Mouse (Mus musculus): ENCODE measurements around the gene Adamts20. TPM values are rescaled to one million over a fixed set of nuclear protein-coding genes. Genes with fewer than 3 reads are reported as not detected.
"Not testable (repeated sequence)": the region's sequence is repeated elsewhere in the genome, so short reads cannot be mapped to it uniquely, and the experiment has no call there.

Adamts20 gene
- polyA plus RNA-seq, 1 experiment, result not detected

GRCm38 (mm10) chr15:94392737-94393136 lies 72.5 kb downstream of the Adamts20 start:
- no peak overlapping the region for H3ac ChIP-seq (ENCODE audit: control insufficient read depth, insufficient read length)
- peaks cover 8% of the 10 kb centered on the region for H3K27me3 ChIP-seq (ENCODE audit: control insufficient read depth, insufficient read depth, insufficient read length)
- H3K79me2 ChIP-seq (ENCODE audit: control insufficient read depth, insufficient read depth), result no peaks in the 10 kb centered on the region
- H3K4me2 ChIP-seq (ENCODE audit: low read depth), result no peak overlapping the region
- TF ChIP-seq USF1 (IDR thresholded peaks at IDR 0.05; ENCODE audit: low read depth) (no peak), E2F4 (IDR thresholded peaks at IDR 0.05; ENCODE audit: insufficient read depth) (no peak), TCF3 (IDR thresholded peaks at IDR 0.05; ENCODE audit: insufficient read length, low read depth) (no peak), POLR2A (IDR thresholded peaks at IDR 0.05; ENCODE audit: insufficient read length, low read depth) (no peak), MAX (IDR thresholded peaks at IDR 0.05; ENCODE audit: low read depth) (no peak), SRF (IDR thresholded peaks at IDR 0.05; ENCODE audit: control insufficient read depth, insufficient read length, low read depth) (no peak), POLR2AphosphoS2 (IDR thresholded peaks at IDR 0.05; ENCODE audit: insufficient read length, low read depth) (no peak), MYOG (IDR thresholded peaks at IDR 0.05; ENCODE audit: control insufficient read depth in 1 of 3, insufficient read depth in 1 of 3, insufficient read length in 2 of 3, low read depth in 2 of 3) (no peak), MYOD1 (IDR thresholded peaks at IDR 0.05; ENCODE audit: control insufficient read depth in 1 of 3, insufficient read length in 2 of 3, low read depth in 2 of 3) (no peak), TCF12 (IDR thresholded peaks at IDR 0.05; ENCODE audit: insufficient read depth, poor library complexity, severe bottlenecking) (no peak), REST (IDR thresholded peaks at IDR 0.05; ENCODE audit: insufficient read depth, insufficient read length) (no peak), CEBPB (IDR thresholded peaks at IDR 0.05; ENCODE audit: insufficient read depth, poor library complexity, severe bottlenecking) (no peak)
- H3K36me3 ChIP-seq (ENCODE audit: control insufficient read depth, insufficient read depth), result no peaks in the 10 kb centered on the region
- H3K4me3 ChIP-seq, result no peak overlapping the region

- not testable (repeated sequence) for H3K4me3 ChIP-seq; H3ac ChIP-seq (ENCODE audit: control insufficient read depth, insufficient read length); H3K36me3 ChIP-seq (ENCODE audit: control insufficient read depth, insufficient read depth); H3K4me2 ChIP-seq (ENCODE audit: low read depth); H3K79me2 ChIP-seq (ENCODE audit: control insufficient read depth, insufficient read depth); H3K27me3 ChIP-seq (ENCODE audit: control insufficient read depth, insufficient read depth, insufficient read length)
These were observed 75.1 kb downstream of the Adamts20 start for GRCm38 (mm10) chr15:94390127-94390526.

DNA sequence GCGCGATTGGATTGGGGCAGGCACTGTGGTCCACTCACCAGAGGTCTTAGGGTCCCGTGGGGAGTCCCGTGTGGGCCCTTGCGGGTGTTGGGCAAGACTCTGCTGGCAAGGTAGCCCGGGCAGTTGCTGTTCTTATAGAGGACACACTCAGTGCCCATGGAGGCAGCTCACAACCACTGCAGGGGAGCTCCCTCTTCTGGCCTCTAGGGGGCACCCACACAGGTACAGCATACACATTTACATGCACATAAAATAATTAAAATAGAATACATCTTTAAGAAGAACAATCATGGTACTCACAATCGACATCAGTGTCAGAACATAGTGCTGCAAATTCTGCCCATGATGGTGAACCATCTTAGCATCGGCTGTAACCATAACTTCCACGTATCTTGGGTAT lies 85.8 kb downstream of the Adamts20 start:
- H3ac ChIP-seq (ENCODE audit: control insufficient read depth, insufficient read length), result no peak overlapping the region
- no peaks in the 10 kb centered on the region for H3K36me3 ChIP-seq (ENCODE audit: control insufficient read depth, insufficient read depth)
- H3K4me2 ChIP-seq (ENCODE audit: low read depth), result no peak overlapping the region
- TF ChIP-seq MYOD1 (IDR thresholded peaks at IDR 0.05; ENCODE audit: control insufficient read depth in 1 of 3, insufficient read length in 2 of 3, low read depth in 2 of 3) (no peak), TCF3 (IDR thresholded peaks at IDR 0.05; ENCODE audit: insufficient read length, low read depth) (no peak), POLR2A (IDR thresholded peaks at IDR 0.05; ENCODE audit: insufficient read length, low read depth) (no peak), TCF12 (IDR thresholded peaks at IDR 0.05; ENCODE audit: insufficient read depth, poor library complexity, severe bottlenecking) (no peak), REST (IDR thresholded peaks at IDR 0.05; ENCODE audit: insufficient read depth, insufficient read length) (no peak), SRF (IDR thresholded peaks at IDR 0.05; ENCODE audit: control insufficient read depth, insufficient read length, low read depth) (no peak)
- no peaks in the 10 kb centered on the region for H3K27me3 ChIP-seq (ENCODE audit: control insufficient read depth, insufficient read depth, insufficient read length)
- no peak overlapping the region for H3K4me3 ChIP-seq
- H3K79me2 ChIP-seq (ENCODE audit: control insufficient read depth, insufficient read depth), result no peaks in the 10 kb centered on the region

GRCm38 (mm10) chr15:94372548-94372947 lies 92.7 kb downstream of the Adamts20 start:
- Histone ChIP-seq H3K4me2 (ENCODE audit: low read depth) (no peak overlapping the region), H3K36me3 (ENCODE audit: control insufficient read depth, insufficient read depth) (no peaks in the 10 kb centered on the region), H3K79me2 (ENCODE audit: control insufficient read depth, insufficient read depth) (no peaks in the 10 kb centered on the region), H3K27me3 (ENCODE audit: control insufficient read depth, insufficient read depth, insufficient read length) (no peaks in the 10 kb centered on the region), H3ac (ENCODE audit: control insufficient read depth, insufficient read length) (no peak overlapping the region), H3K4me3 (no peak overlapping the region)
- TF ChIP-seq TCF12 (IDR thresholded peaks at IDR 0.05; ENCODE audit: insufficient read depth, poor library complexity, severe bottlenecking), result no peak
- no peak for TF ChIP-seq TCF3 (IDR thresholded peaks at IDR 0.05; ENCODE audit: insufficient read length, low read depth)
- TF ChIP-seq SRF (IDR thresholded peaks at IDR 0.05; ENCODE audit: control insufficient read depth, insufficient read length, low read depth), result no peak
- TF ChIP-seq MAX (IDR thresholded peaks at IDR 0.05; ENCODE audit: low read depth), result no peak
- TF ChIP-seq USF1 (IDR thresholded peaks at IDR 0.05; ENCODE audit: low read depth), result no peak
- no peak for TF ChIP-seq MYOG (IDR thresholded peaks at IDR 0.05; ENCODE audit: control insufficient read depth in 1 of 3, insufficient read depth in 1 of 3, insufficient read length in 2 of 3, low read depth in 2 of 3)
- TF ChIP-seq REST (IDR thresholded peaks at IDR 0.05; ENCODE audit: insufficient read depth, insufficient read length), result no peak
- no peak for TF ChIP-seq E2F4 (IDR thresholded peaks at IDR 0.05; ENCODE audit: insufficient read depth)
- no peak for TF ChIP-seq MYOD1 (IDR thresholded peaks at IDR 0.05; ENCODE audit: control insufficient read depth in 1 of 3, insufficient read length in 2 of 3, low read depth in 2 of 3)
- TF ChIP-seq CEBPB (IDR thresholded peaks at IDR 0.05; ENCODE audit: insufficient read depth, poor library complexity, severe bottlenecking), result no peak
- TF ChIP-seq POLR2AphosphoS2 (IDR thresholded peaks at IDR 0.05; ENCODE audit: insufficient read length, low read depth), result no peak
- TF ChIP-seq POLR2A (IDR thresholded peaks at IDR 0.05; ENCODE audit: insufficient read length, low read depth), result no peak

- TF ChIP-seq TCF12 (IDR thresholded peaks at IDR 0.05; ENCODE audit: insufficient read depth, poor library complexity, severe bottlenecking), result no peak
- no peak for TF ChIP-seq SRF (IDR thresholded peaks at IDR 0.05; ENCODE audit: control insufficient read depth, insufficient read length, low read depth)
- TF ChIP-seq MYOD1 (IDR thresholded peaks at IDR 0.05; ENCODE audit: control insufficient read depth in 1 of 3, insufficient read length in 2 of 3, low read depth in 2 of 3), result no peak
- no peak for TF ChIP-seq TCF3 (IDR thresholded peaks at IDR 0.05; ENCODE audit: insufficient read length, low read depth)
- TF ChIP-seq CEBPB (IDR thresholded peaks at IDR 0.05; ENCODE audit: insufficient read depth, poor library complexity, severe bottlenecking), result no peak
- no peak for TF ChIP-seq USF1 (IDR thresholded peaks at IDR 0.05; ENCODE audit: low read depth)
- TF ChIP-seq E2F4 (IDR thresholded peaks at IDR 0.05; ENCODE audit: insufficient read depth), result no peak
- no peak overlapping the region for H3ac ChIP-seq (ENCODE audit: control insufficient read depth, insufficient read length)
- no peaks in the 10 kb centered on the region for H3K79me2 ChIP-seq (ENCODE audit: control insufficient read depth, insufficient read depth)
- no peak overlapping the region for H3K4me2 ChIP-seq (ENCODE audit: low read depth)
- H3K27me3 ChIP-seq (ENCODE audit: control insufficient read depth, insufficient read depth, insufficient read length), result no peaks in the 10 kb centered on the region
- no peak overlapping the region for H3K4me3 ChIP-seq
- no peaks in the 10 kb centered on the region for H3K36me3 ChIP-seq (ENCODE audit: control insufficient read depth, insufficient read depth)
These were observed 116.2 kb downstream of the Adamts20 start for GRCm38 (mm10) chr15:94349052-94349451.
